Comparison of ENCODE assay signal across 8 mouse cellular contexts in the genomic region with DNA sequence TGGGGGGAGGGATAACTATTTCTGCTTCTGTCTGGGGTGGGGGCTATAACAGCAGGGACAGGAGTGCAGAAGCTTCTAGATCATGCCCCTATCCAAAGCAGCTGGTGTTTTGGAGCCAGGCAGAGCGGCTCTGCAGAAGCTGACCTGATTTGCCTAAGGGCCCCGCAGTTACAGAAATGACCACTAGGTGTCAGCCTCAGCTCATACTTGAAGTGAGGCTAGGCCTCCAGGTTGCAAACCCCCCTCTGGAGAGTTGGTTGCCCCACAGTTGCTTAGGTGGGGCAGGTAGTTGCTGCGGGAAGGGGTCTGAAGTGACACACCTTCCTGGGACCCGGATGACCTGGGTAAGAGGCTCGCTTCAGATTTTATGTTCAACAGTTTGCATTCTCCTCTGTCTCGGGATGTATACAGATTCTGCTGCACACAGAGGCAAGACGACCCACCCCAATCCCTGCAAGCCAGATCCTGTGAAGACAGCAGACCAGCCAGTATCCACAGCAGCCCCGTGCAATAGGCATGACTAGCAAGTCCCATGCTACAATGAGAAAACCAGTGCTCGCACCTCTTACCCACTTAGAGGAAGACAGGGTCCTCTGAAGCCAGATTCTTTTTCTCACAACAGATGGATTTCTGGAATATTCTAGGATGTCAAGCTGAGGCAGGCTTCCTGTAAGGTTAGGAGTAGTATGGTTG. TPM values are rescaled to one million over a fixed set of nuclear protein-coding genes. Genes with fewer than 3 reads are reported as not detected.
DNase-seq lines count a peak whose midpoint lies in the region; ATAC-seq and TF ChIP-seq lines count a peak whose summit lies in the region.

No protein-coding gene starts in this region.

- DNase-seq in midbrain, embryonic 10.5 days (ENCODE audit: low spot score) = peak; percentile 86
- DNase-seq in cerebellum, postnatal 36 days = peak; percentile 90 to 95
- peak; percentile 90 for DNase-seq in gastrocnemius, adult 2 months
- DNase-seq in kidney, adult 2 months = peak; percentile 87
- peak; percentile 83 for DNase-seq in liver, embryonic 11.5 days (ENCODE audit: low spot score)
- DNase-seq in testis, postnatal 10 days (ENCODE audit: low spot score) = peak; percentile 92

- no peak overlapping the region for H3K4me3 ChIP-seq in midbrain, embryonic 10.5 days
- no peak overlapping the region for H3K4me3 ChIP-seq in midbrain, embryonic 16.5 days (ENCODE audit: low read depth, low read length)
- peak overlapping the region; percentile 17; the same call in 1 of the 2 replicates for H3K4me3 ChIP-seq in gastrocnemius, adult 2 months
- H3K4me3 ChIP-seq in kidney, adult 2 months (ENCODE audit: insufficient read depth, low read depth, low read length) = no peak overlapping the region
- H3K4me3 ChIP-seq in liver, embryonic 11.5 days (ENCODE audit: low read depth, low read length) = no peak overlapping the region
- no peak overlapping the region for H3K4me3 ChIP-seq in neural tube, embryonic 15.5 days (replicated peaks)

- no peak for ATAC-seq in midbrain, embryonic 16.5 days
- ATAC-seq in liver, embryonic 11.5 days (replicated peaks; ENCODE audit: low FRiP score) = no peak
- ATAC-seq in neural tube, embryonic 15.5 days (ENCODE audit: low FRiP score) = peak; percentile 11; the same call in 1 of the 2 replicates

- no peak for TF ChIP-seq POLR2A in kidney, adult 2 months (IDR thresholded peaks at IDR 0.05; ENCODE audit: low read depth, low read length)

- H3K27ac ChIP-seq in midbrain, embryonic 10.5 days (replicated peaks) = no peak overlapping the region
- H3K27ac ChIP-seq in midbrain, embryonic 16.5 days (ENCODE audit: low read length) = no peak overlapping the region
- H3K27ac ChIP-seq in gastrocnemius, adult 2 months = peak overlapping the region; percentile 90
- H3K27ac ChIP-seq in kidney, adult 2 months (ENCODE audit: insufficient read depth, low read depth, low read length) = no peak overlapping the region
- no peak overlapping the region for H3K27ac ChIP-seq in liver, embryonic 11.5 days (ENCODE audit: low read depth, low read length)
- H3K27ac ChIP-seq in neural tube, embryonic 15.5 days (replicated peaks) = no peak overlapping the region

- H3K9ac ChIP-seq in midbrain, embryonic 16.5 days (ENCODE audit: low read depth, low read length) = no peak overlapping the region
- no peak overlapping the region for H3K9ac ChIP-seq in liver, embryonic 11.5 days (ENCODE audit: low read depth, low read length)
- no peak overlapping the region for H3K9ac ChIP-seq in neural tube, embryonic 15.5 days (replicated peaks)

- H3K4me2 ChIP-seq in midbrain, embryonic 16.5 days (ENCODE audit: low read length) = no peak overlapping the region
- H3K4me2 ChIP-seq in liver, embryonic 11.5 days = no peak overlapping the region
- H3K4me2 ChIP-seq in neural tube, embryonic 15.5 days = no peak overlapping the region

- intact Hi-C loops in gastrocnemius, adult 2 months (cut with DNase I) = loop anchor here (2.0 kb wide), 1 partner anchor 401 kb away; no protein-coding TSS in a partner anchor

- no peaks in the 10 kb centered on the region for H3K9me3 ChIP-seq in midbrain, embryonic 10.5 days (replicated peaks)
- H3K9me3 ChIP-seq in midbrain, embryonic 16.5 days (replicated peaks; ENCODE audit: control insufficient read depth, low read length, poor library complexity, severe bottlenecking) = no peaks in the 10 kb centered on the region
- H3K9me3 ChIP-seq in liver, embryonic 11.5 days (ENCODE audit: control insufficient read depth, low read length) = no peaks in the 10 kb centered on the region
- no peaks in the 10 kb centered on the region for H3K9me3 ChIP-seq in neural tube, embryonic 15.5 days (replicated peaks)

- H3K4me1 ChIP-seq in midbrain, embryonic 10.5 days = peaks cover 72% of the 10 kb centered on the region
- peaks cover 18% of the 10 kb centered on the region for H3K4me1 ChIP-seq in midbrain, embryonic 16.5 days (ENCODE audit: control insufficient read depth, insufficient read depth, low read length)
- peaks cover 4% of the 10 kb centered on the region; the same call in 1 of the 2 replicates for H3K4me1 ChIP-seq in kidney, adult 2 months (ENCODE audit: control insufficient read depth, insufficient read depth, low read length)
- H3K4me1 ChIP-seq in liver, embryonic 11.5 days (replicated peaks; ENCODE audit: control insufficient read depth, insufficient read depth, low read length) = peaks cover 37% of the 10 kb centered on the region
- H3K4me1 ChIP-seq in neural tube, embryonic 15.5 days = peaks cover 31% of the 10 kb centered on the region

- peaks cover 49% of the 10 kb centered on the region for H3K27me3 ChIP-seq in midbrain, embryonic 10.5 days (ENCODE audit: low read depth, poor library complexity, severe bottlenecking)
- H3K27me3 ChIP-seq in midbrain, embryonic 16.5 days (ENCODE audit: control insufficient read depth, insufficient read depth, low read depth, low read length) = peaks cover 3% of the 10 kb centered on the region; the same call in 1 of the 2 replicates
- no peaks in the 10 kb centered on the region for H3K27me3 ChIP-seq in kidney, adult 2 months (replicated peaks; ENCODE audit: control insufficient read depth, insufficient read depth, low read length)
- H3K27me3 ChIP-seq in liver, embryonic 11.5 days (replicated peaks; ENCODE audit: control insufficient read depth, insufficient read depth, low read length) = peaks cover 30% of the 10 kb centered on the region
- H3K27me3 ChIP-seq in neural tube, embryonic 15.5 days (replicated peaks) = peaks cover 7% of the 10 kb centered on the region; the same call in 1 of the 2 replicates

- 26% methylated on average over 9 of the region's 9 CpGs for WGBS in midbrain, embryonic 10.5 days
- WGBS in midbrain, embryonic 16.5 days = 24% methylated on average over 9 of the region's 9 CpGs
- 29% methylated on average over 9 of the region's 9 CpGs for WGBS in kidney, adult 2 months
- WGBS in liver, embryonic 11.5 days = 26% methylated on average over 9 of the region's 9 CpGs
- WGBS in neural tube, embryonic 15.5 days = 28% methylated on average over 9 of the region's 9 CpGs

- TF ChIP-seq CTCF in gastrocnemius, adult 2 months (IDR thresholded peaks at IDR 0.05) = peak; percentile 99
- TF ChIP-seq CTCF in kidney, adult 2 months (conservative IDR thresholded peaks at IDR 0.05; ENCODE audit: insufficient read depth, insufficient read length, low read depth, low read length) = peak; percentile 89

- H3K36me3 ChIP-seq in midbrain, embryonic 10.5 days = no peaks in the 10 kb centered on the region
- no peaks in the 10 kb centered on the region for H3K36me3 ChIP-seq in midbrain, embryonic 16.5 days (ENCODE audit: control insufficient read depth, insufficient read depth, low read length)
- no peaks in the 10 kb centered on the region for H3K36me3 ChIP-seq in kidney, adult 2 months (ENCODE audit: control insufficient read depth, insufficient read depth, low read length)
- no peaks in the 10 kb centered on the region for H3K36me3 ChIP-seq in liver, embryonic 11.5 days (ENCODE audit: control insufficient read depth, insufficient read depth, low read length)
- no peaks in the 10 kb centered on the region for H3K36me3 ChIP-seq in neural tube, embryonic 15.5 days

RNA-seq across cellular contexts. Expression of a gene that starts 2.3 kb away (rescaled TPM):
- polyA plus RNA-seq in midbrain, embryonic 10.5 days (2016; fragmentation: Nextera tagmentation; extraction: Ambion mirVana) = 0.48 and 0.58 TPM in 2 replicates
- polyA plus RNA-seq in midbrain, embryonic 16.5 days (2015; fragmentation: Nextera tagmentation; extraction: Ambion mirVana) = 0.46 TPM in 1 of 2 replicates, not detected in the other
- total RNA-seq in gastrocnemius, adult 2 months (2021) = under 1 TPM in 1 of 2 experiments, not detected in 1; 0.50 TPM
- polyA plus RNA-seq in kidney, adult 2 months (2012; rRNA removed) = not detected in 2 replicates
- not detected in 2 replicates for polyA plus RNA-seq in liver, embryonic 11.5 days (2014; fragmentation: Nextera tagmentation; extraction: Ambion mirVana)
- polyA plus RNA-seq in neural tube, embryonic 15.5 days (2015; fragmentation: Nextera tagmentation; extraction: Ambion mirVana) = 0.40 TPM in 1 of 2 replicates, not detected in the other

RNA-seq across cellular contexts. Expression of a gene that starts 44.6 kb away (rescaled TPM):
- 60.5 and 82.0 TPM in 2 replicates for polyA plus RNA-seq in midbrain, embryonic 10.5 days (2016; fragmentation: Nextera tagmentation; extraction: Ambion mirVana)
- polyA plus RNA-seq in midbrain, embryonic 16.5 days (2015; fragmentation: Nextera tagmentation; extraction: Ambion mirVana) = 150 and 155 TPM in 2 replicates
- 10 to 100 TPM; 66.5 to 81.6 TPM for total RNA-seq in gastrocnemius, adult 2 months (2021)
- 77.9 and 90.1 TPM in 2 replicates for polyA plus RNA-seq in kidney, adult 2 months (2012; rRNA removed)
- 16.0 and 18.0 TPM in 2 replicates for polyA plus RNA-seq in liver, embryonic 11.5 days (2014; fragmentation: Nextera tagmentation; extraction: Ambion mirVana)
- 123 and 145 TPM in 2 replicates for polyA plus RNA-seq in neural tube, embryonic 15.5 days (2015; fragmentation: Nextera tagmentation; extraction: Ambion mirVana)

RNA-seq across cellular contexts. Expression of a gene that starts 45.2 kb away (rescaled TPM):
- polyA plus RNA-seq in midbrain, embryonic 10.5 days (2016; fragmentation: Nextera tagmentation; extraction: Ambion mirVana) = 148 and 155 TPM in 2 replicates
- polyA plus RNA-seq in midbrain, embryonic 16.5 days (2015; fragmentation: Nextera tagmentation; extraction: Ambion mirVana) = 115 and 118 TPM in 2 replicates
- total RNA-seq in gastrocnemius, adult 2 months (2021) = 100 to 1,000 TPM in 1 of 2 experiments, 10 to 100 TPM in 1; 99.5 to 139 TPM
- polyA plus RNA-seq in kidney, adult 2 months (2012; rRNA removed) = 168 and 199 TPM in 2 replicates
- 192 and 194 TPM in 2 replicates for polyA plus RNA-seq in liver, embryonic 11.5 days (2014; fragmentation: Nextera tagmentation; extraction: Ambion mirVana)
- 129 and 132 TPM in 2 replicates for polyA plus RNA-seq in neural tube, embryonic 15.5 days (2015; fragmentation: Nextera tagmentation; extraction: Ambion mirVana)
